Mouse (Mus musculus): Measurements from ENCODE around the gene Pip5k1b.

Gene Pip5k1b

GRCm38 (mm10) chr19:24336370-24337076, 219.1 kb downstream of the Pip5k1b start:
- no peak for DNase-seq (ENCODE audit: low read depth)

GRCm38 (mm10) chr19:24335611-24336343, 219.9 kb downstream of the Pip5k1b start:
- DNase-seq (ENCODE audit: low read depth), result no peak

GRCm38 (mm10) chr19:24332956-24333355, 222.7 kb downstream of the Pip5k1b start:
- no peak for DNase-seq (ENCODE audit: low read depth)

GRCm38 (mm10) chr19:24331274-24331673, 224.4 kb downstream of the Pip5k1b start:
- DNase-seq (ENCODE audit: low read depth), result peak; percentile 81

- no peak for DNase-seq (ENCODE audit: low read depth)
Observed at GRCm38 (mm10) chr19:24330366-24330765, 225.3 kb downstream of the Pip5k1b start.

GRCm38 (mm10) chr19:24327921-24328320, 227.8 kb downstream of the Pip5k1b start:
- no peak for DNase-seq (ENCODE audit: low read depth)

GRCm38 (mm10) chr19:24326969-24327368, 228.7 kb downstream of the Pip5k1b start:
- no peak for DNase-seq (ENCODE audit: low read depth)

GRCm38 (mm10) chr19:24325692-24326091, 230.0 kb downstream of the Pip5k1b start:
- peak; percentile 54 for DNase-seq (ENCODE audit: low read depth)

GRCm38 (mm10) chr19:24323841-24324613, 231.6 kb downstream of the Pip5k1b start:
- no peak for DNase-seq (ENCODE audit: low read depth)

- no peak for DNase-seq (ENCODE audit: low read depth)
Observed at GRCm38 (mm10) chr19:24321900-24322311, 233.8 kb downstream of the Pip5k1b start.

- no peak for DNase-seq (ENCODE audit: low read depth)
Observed at GRCm38 (mm10) chr19:24321211-24321899, 234.3 kb downstream of the Pip5k1b start.

- no peak for DNase-seq (ENCODE audit: low read depth)
Observed at GRCm38 (mm10) chr19:24318172-24318571, 237.5 kb downstream of the Pip5k1b start.

- DNase-seq (ENCODE audit: low read depth), result no peak
Observed at GRCm38 (mm10) chr19:24317731-24318130, 237.9 kb downstream of the Pip5k1b start.

- no peak for DNase-seq (ENCODE audit: low read depth)
Observed at GRCm38 (mm10) chr19:24317038-24317591, 238.6 kb downstream of the Pip5k1b start.

GRCm38 (mm10) chr19:24316060-24316725, 239.5 kb downstream of the Pip5k1b start:
- DNase-seq (ENCODE audit: low read depth), result no peak

- DNase-seq (ENCODE audit: low read depth), result no peak
Observed at GRCm38 (mm10) chr19:24315234-24315633, 240.4 kb downstream of the Pip5k1b start.

- DNase-seq (ENCODE audit: low read depth), result no peak
Observed at GRCm38 (mm10) chr19:24314676-24315075, 241.0 kb downstream of the Pip5k1b start.

GRCm38 (mm10) chr19:24312556-24313342, 242.9 kb downstream of the Pip5k1b start:
- DNase-seq (ENCODE audit: low read depth), result no peak

GRCm38 (mm10) chr19:24312046-24312445, 243.6 kb downstream of the Pip5k1b start:
- no peak for DNase-seq (ENCODE audit: low read depth)

- DNase-seq (ENCODE audit: low read depth), result no peak
Observed at GRCm38 (mm10) chr19:24308305-24308705, 247.4 kb downstream of the Pip5k1b start.

Data from 416B (cell line).